Comparison of ENCODE assay signal across 12 mouse cellular contexts in the genomic region with DNA sequence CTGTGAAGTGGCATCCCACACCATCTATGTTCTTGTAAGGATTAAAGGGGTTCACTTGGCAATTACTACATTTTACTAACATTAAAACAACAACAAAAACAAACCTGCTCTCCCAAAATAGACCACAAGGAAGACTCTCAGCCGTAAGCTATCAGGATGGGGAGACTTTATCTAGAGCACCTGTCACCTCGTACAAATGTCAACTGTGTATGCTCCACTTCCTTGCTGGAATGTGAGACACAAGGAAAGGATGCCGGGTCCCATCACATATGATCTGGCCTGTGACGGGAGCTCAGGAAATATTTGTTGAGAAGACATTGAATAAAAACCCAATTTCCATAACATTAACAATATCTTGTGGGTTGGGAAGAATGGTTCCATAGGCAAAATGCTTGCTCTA. TPM values are rescaled to one million over a fixed set of nuclear protein-coding genes. Genes with fewer than 3 reads are reported as not detected.
DNase-seq lines count a peak whose midpoint lies in the region; ATAC-seq and TF ChIP-seq lines count a peak whose summit lies in the region.
"Had no signal": no experiment of that assay in that cellular context is flagged by ENCODE, and none has a peak within 500 bp of the region (broad histone marks: within the 10 kb centered on the region; RNA-seq: fewer than 3 reads in every experiment).

No protein-coding gene starts in this region.

- H3K9me3 ChIP-seq in midbrain, embryonic 11.5 days (ENCODE audit: control insufficient read depth, low read length) = peaks cover 3% of the 10 kb centered on the region; the same call in 1 of the 2 replicates
- H3K9me3 ChIP-seq in midbrain, embryonic 13.5 days = peaks cover 2% of the 10 kb centered on the region; the same call in 1 of the 2 replicates
- H3K9me3 ChIP-seq: heart, embryonic 10.5 days; hindbrain, embryonic 10.5 days had no signal

- intact Hi-C loops in gastrocnemius, adult 2 months (cut with DNase I) = loop anchor here (1.0 to 10.0 kb wide), 2 partner anchors 27 to 500 kb away; no protein-coding TSS in a partner anchor

- H3K27me3 ChIP-seq in midbrain, embryonic 11.5 days (ENCODE audit: control insufficient read depth, insufficient read depth, low read length) = no peaks in the 10 kb centered on the region
- no peaks in the 10 kb centered on the region for H3K27me3 ChIP-seq in midbrain, embryonic 13.5 days
- H3K27me3 ChIP-seq: CH12.LX had no signal

- H3K4me2 ChIP-seq in midbrain, embryonic 11.5 days = no peak overlapping the region
- H3K4me2 ChIP-seq in midbrain, embryonic 13.5 days (replicated peaks) = no peak overlapping the region
- H3K4me2 ChIP-seq: hindbrain, embryonic 14.5 days had no signal

- WGBS in midbrain, embryonic 11.5 days = 56% methylated on average over 4 of the region's 4 CpGs
- WGBS in midbrain, embryonic 13.5 days = 55% methylated on average over 4 of the region's 4 CpGs

- no peaks in the 10 kb centered on the region for H3K36me3 ChIP-seq in midbrain, embryonic 11.5 days (ENCODE audit: control insufficient read depth, insufficient read depth, low read length)
- no peaks in the 10 kb centered on the region for H3K36me3 ChIP-seq in midbrain, embryonic 13.5 days
- H3K36me3 ChIP-seq: heart, embryonic 10.5 days; hindbrain, embryonic 10.5 days had no signal

- no peak overlapping the region for H3K4me3 ChIP-seq in gastrocnemius, adult 2 months
- no peak overlapping the region for H3K4me3 ChIP-seq in midbrain, embryonic 11.5 days (ENCODE audit: low read depth, low read length)
- H3K4me3 ChIP-seq in midbrain, embryonic 13.5 days (replicated peaks) = no peak overlapping the region
- H3K4me3 ChIP-seq: heart, embryonic 10.5 days; hindbrain, embryonic 10.5 days had no signal

- no peak for TF ChIP-seq CTCF in gastrocnemius, adult 2 months (IDR thresholded peaks at IDR 0.05)

- DNase-seq in gastrocnemius, adult 2 months = no peak
- no peak for DNase-seq in gastrocnemius, adult 18-20 months (ENCODE audit: low spot score)
- peak; percentile 82 for DNase-seq in midbrain, embryonic 11.5 days (ENCODE audit: low spot score, missing footprints)
- peak; percentile 91 for DNase-seq in retina, embryonic 14.5 days (ENCODE audit: low spot score)
- no peak for DNase-seq in thymus, postnatal 4 days

- H3K27ac ChIP-seq in gastrocnemius, adult 2 months = peak overlapping the region; percentile 85
- H3K27ac ChIP-seq in midbrain, embryonic 11.5 days (ENCODE audit: low read depth, low read length) = no peak overlapping the region
- no peak overlapping the region for H3K27ac ChIP-seq in midbrain, embryonic 13.5 days
- H3K27ac ChIP-seq: heart, embryonic 10.5 days; hindbrain, embryonic 10.5 days; hindbrain, embryonic 14.5 days had no signal

- no peaks in the 10 kb centered on the region for H3K4me1 ChIP-seq in midbrain, embryonic 11.5 days (ENCODE audit: control insufficient read depth, insufficient read depth, low read length)
- H3K4me1 ChIP-seq in midbrain, embryonic 13.5 days (replicated peaks) = no peaks in the 10 kb centered on the region

- ATAC-seq in midbrain, embryonic 11.5 days (ENCODE audit: low FRiP score) = no peak
- ATAC-seq in midbrain, embryonic 13.5 days = no peak
- ATAC-seq: intestine, embryonic 16.5 days had no signal

- H3K9ac ChIP-seq in midbrain, embryonic 11.5 days (ENCODE audit: low read length) = no peak overlapping the region
- no peak overlapping the region for H3K9ac ChIP-seq in midbrain, embryonic 13.5 days (replicated peaks)
- H3K9ac ChIP-seq: hindbrain, embryonic 14.5 days had no signal

RNA-seq across cellular contexts. Expression of a gene that starts 32.2 kb away (rescaled TPM):
- 1 to 10 TPM; 1.1 to 2.2 TPM for total RNA-seq in gastrocnemius, adult 2 months (2021)
- 1 to 10 TPM; 1.1 to 1.2 TPM for total RNA-seq in gastrocnemius, adult 18-20 months (2021)
- polyA plus RNA-seq in midbrain, embryonic 11.5 days (2014; fragmentation: Nextera tagmentation; extraction: Ambion mirVana) = 2.5 and 2.9 TPM in 2 replicates
- polyA plus RNA-seq in midbrain, embryonic 13.5 days (2015; fragmentation: Nextera tagmentation; extraction: Ambion mirVana) = 6.5 and 7.7 TPM in 2 replicates
- total RNA-seq: CH12.LX; granulocyte monocyte progenitor cell, adult 5-6 weeks had no signal

RNA-seq across cellular contexts. Expression of a gene that starts 49.4 kb away (rescaled TPM):
- total RNA-seq in gastrocnemius, adult 2 months (2021) = 100 to 1,000 TPM; 119 to 145 TPM
- 100 to 1,000 TPM; 137 to 171 TPM for total RNA-seq in gastrocnemius, adult 18-20 months (2021)
- polyA plus RNA-seq in midbrain, embryonic 11.5 days (2014; fragmentation: Nextera tagmentation; extraction: Ambion mirVana) = 26.7 and 27.9 TPM in 2 replicates
- 17.5 and 22.0 TPM in 2 replicates for polyA plus RNA-seq in midbrain, embryonic 13.5 days (2015; fragmentation: Nextera tagmentation; extraction: Ambion mirVana)

RNA-seq across cellular contexts. Expression of a gene that starts 57.0 kb away (rescaled TPM):
- total RNA-seq in gastrocnemius, adult 2 months (2021) = 1 to 10 TPM; 2.5 to 3.2 TPM
- total RNA-seq in gastrocnemius, adult 18-20 months (2021) = 1 to 10 TPM; 1.8 to 2.8 TPM
- polyA plus RNA-seq in midbrain, embryonic 11.5 days (2014; fragmentation: Nextera tagmentation; extraction: Ambion mirVana) = 51.6 and 56.0 TPM in 2 replicates
- polyA plus RNA-seq in midbrain, embryonic 13.5 days (2015; fragmentation: Nextera tagmentation; extraction: Ambion mirVana) = 79.2 and 83.6 TPM in 2 replicates

Comparison
In these comparisons a context has a peak if more than half of its experiments do, and no peak if none do; other contexts are left out.
1. DNase-seq: peak in midbrain, embryonic 11.5 days (single experiment) and retina, embryonic 14.5 days (single experiment); none in gastrocnemius, adult 2 months (single experiment), gastrocnemius, adult 18-20 months (single experiment) and thymus, postnatal 4 days (single experiment).